In the genomic region with DNA sequence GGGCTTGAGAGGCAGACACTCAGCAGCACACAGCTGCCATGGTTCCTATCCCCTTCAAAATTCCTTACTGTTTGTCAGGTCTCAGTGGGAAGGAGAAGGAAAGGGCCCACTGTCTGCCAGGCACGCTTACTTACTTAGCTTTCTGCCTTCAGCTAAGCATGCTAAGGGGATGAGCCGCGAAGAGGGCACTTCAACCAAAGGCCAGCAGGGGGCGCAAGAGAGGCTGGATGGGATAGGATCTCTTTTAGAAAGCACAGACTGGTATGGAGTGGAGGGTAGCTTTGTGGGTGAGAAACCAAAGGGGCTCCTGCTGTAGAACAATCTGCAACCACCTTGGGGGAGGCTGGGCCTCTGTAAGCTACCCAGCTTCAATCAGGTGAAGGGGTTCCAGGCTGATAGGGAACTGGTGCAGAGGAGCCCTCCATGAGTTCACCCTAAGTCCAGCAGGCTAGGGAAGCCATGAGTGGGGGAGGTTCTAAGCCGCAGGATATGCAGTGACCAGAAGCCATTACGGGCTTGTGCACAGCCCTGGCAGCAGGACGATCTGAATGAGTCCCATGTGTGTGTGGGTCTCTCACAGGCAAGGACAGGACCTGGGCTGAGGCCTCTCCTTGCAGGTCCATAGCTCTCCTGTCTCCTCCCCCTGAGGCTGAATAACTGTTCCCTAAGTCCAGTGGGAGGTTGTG, we compare ENCODE assay signal across 8 mouse cellular contexts. TPM values are rescaled to one million over a fixed set of nuclear protein-coding genes. Genes with fewer than 3 reads are reported as not detected.
DNase-seq lines count a peak whose midpoint lies in the region; ATAC-seq and TF ChIP-seq lines count a peak whose summit lies in the region.

No protein-coding gene starts in this region.

- DNase-seq in heart, postnatal 36 days, result peak; percentile 82 to 92
- peak; percentile 39 for DNase-seq in large intestine, adult 2 months (ENCODE audit: low read depth, low spot score)
- peak; percentile 69 for DNase-seq in ovary, postnatal 10 days (ENCODE audit: low spot score)
- peak; percentile 83 to 94 for DNase-seq in thymus, postnatal 10 days (ENCODE audit: low spot score in 2 of 2)

- H3K9ac ChIP-seq in ES-Bruce4 (ENCODE audit: low read depth, poor library complexity, severe bottlenecking), result no peak overlapping the region
- H3K9ac ChIP-seq in lung, embryonic 15.5 days, result no peak overlapping the region

- no peaks in the 10 kb centered on the region for H3K4me1 ChIP-seq in ES-Bruce4 (ENCODE audit: control insufficient read depth, insufficient read depth, low read length)
- H3K4me1 ChIP-seq in bone marrow macrophage, adult 2 months (ENCODE audit: control insufficient read depth, insufficient read depth, low read length), result no peaks in the 10 kb centered on the region
- H3K4me1 ChIP-seq in embryonic fibroblast, embryonic 13.5 days (ENCODE audit: control insufficient read depth, insufficient read depth, low read length), result no peaks in the 10 kb centered on the region
- H3K4me1 ChIP-seq in lung, embryonic 15.5 days, result 0 out of 2 replicates have a peak, but pooled peaks cover 3% of the 10 kb centered on the region

- H3K27me3 ChIP-seq in ES-Bruce4 (ENCODE audit: control insufficient read depth, insufficient read depth, low read length, poor library complexity, severe bottlenecking), result no peaks in the 10 kb centered on the region
- H3K27me3 ChIP-seq in lung, embryonic 15.5 days, result no peaks in the 10 kb centered on the region

- H3K4me2 ChIP-seq in lung, embryonic 15.5 days, result no peak overlapping the region

- WGBS in large intestine, adult 2 months, result 28% methylated on average over 7 of the region's 7 CpGs
- 35% methylated on average over 7 of the region's 7 CpGs for WGBS in lung, embryonic 15.5 days

- TF ChIP-seq POLR2A in ES-Bruce4 (IDR thresholded peaks at IDR 0.05; ENCODE audit: insufficient read depth, low read length), result no peak
- no peak for TF ChIP-seq POLR2A in bone marrow macrophage, adult 2 months (IDR thresholded peaks at IDR 0.05; ENCODE audit: borderline replicate concordance, low read depth, low read length)
- no peak for TF ChIP-seq POLR2A in embryonic fibroblast, embryonic 13.5 days (IDR thresholded peaks at IDR 0.05; ENCODE audit: low read depth, low read length)

- no peak for TF ChIP-seq EP300 in ES-Bruce4 (IDR thresholded peaks at IDR 0.05; ENCODE audit: insufficient read depth, low read depth, low read length)

- peak; percentile 98 for TF ChIP-seq CTCF in ES-Bruce4 (IDR thresholded peaks at IDR 0.05; ENCODE audit: low read depth, low read length)
- peak; percentile 97 for TF ChIP-seq CTCF in bone marrow macrophage, adult 2 months (IDR thresholded peaks at IDR 0.05; ENCODE audit: low read depth, low read length)
- peak; percentile 61 for TF ChIP-seq CTCF in embryonic fibroblast, embryonic 13.5 days (IDR thresholded peaks at IDR 0.05; ENCODE audit: borderline replicate concordance, insufficient read depth, low read length)

- H3K9me3 ChIP-seq in ES-Bruce4 (replicated peaks; ENCODE audit: control insufficient read depth, insufficient read depth, low read length, poor library complexity, severe bottlenecking), result no peaks in the 10 kb centered on the region
- no peaks in the 10 kb centered on the region for H3K9me3 ChIP-seq in lung, embryonic 15.5 days

- no peaks in the 10 kb centered on the region for H3K36me3 ChIP-seq in ES-Bruce4 (ENCODE audit: control insufficient read depth, insufficient read depth, low read length, poor library complexity, severe bottlenecking)
- no peaks in the 10 kb centered on the region for H3K36me3 ChIP-seq in lung, embryonic 15.5 days

- H3K27ac ChIP-seq in ES-Bruce4 (ENCODE audit: insufficient read depth, low read length), result no peak overlapping the region
- no peak overlapping the region for H3K27ac ChIP-seq in bone marrow macrophage, adult 2 months (ENCODE audit: insufficient read depth, low read depth, low read length)
- no peak overlapping the region for H3K27ac ChIP-seq in embryonic fibroblast, embryonic 13.5 days (ENCODE audit: insufficient read depth, low read length)
- no peak overlapping the region for H3K27ac ChIP-seq in lung, embryonic 15.5 days

- intact Hi-C loops in heart, postnatal 36 days (cut with DNase I), result loop anchor here (2.0 kb wide), 2 partner anchors 54 to 64 kb away; no protein-coding TSS in a partner anchor

- no peak overlapping the region for H3K4me3 ChIP-seq in ES-Bruce4 (ENCODE audit: low read depth, low read length)
- H3K4me3 ChIP-seq in bone marrow macrophage, adult 2 months (ENCODE audit: insufficient read depth, low read length), result no peak overlapping the region
- H3K4me3 ChIP-seq in embryonic fibroblast, embryonic 13.5 days (ENCODE audit: insufficient read depth, low read length), result no peak overlapping the region
- H3K4me3 ChIP-seq in lung, embryonic 15.5 days, result no peak overlapping the region

- 0 out of 2 replicates have a peak, but pooled peaks have one; percentile 20 for ATAC-seq in lung, embryonic 15.5 days (ENCODE audit: borderline replicate concordance, extremely low read depth, low FRiP score, low TSS enrichment)

RNA-seq across cellular contexts. Expression of gene Angpt4, which starts 19.5 kb away (rescaled TPM):
- polyA plus RNA-seq in ES-Bruce4 (2011; ENCODE audit: insufficient read depth, insufficient read length, low read depth, missing spikeins), result 0.25 TPM in 1 of 2 replicates, not detected in the other
- not detected in 2 replicates for polyA plus RNA-seq in bone marrow macrophage, adult 2 months (2012; ENCODE audit: insufficient read depth, insufficient read length, missing spikeins)
- 2.1 and 4.8 TPM in 2 replicates for polyA plus RNA-seq in embryonic fibroblast, embryonic 13.5 days (2011; ENCODE audit: insufficient read length, low read depth, missing spikeins)
- under 1 TPM; 0.19 to 0.22 TPM for total RNA-seq in heart, postnatal 36 days (2021)
- polyA plus RNA-seq in large intestine, adult 2 months (2012; rRNA removed), result 0.32 and 0.49 TPM in 2 replicates
- polyA plus RNA-seq in lung, embryonic 15.5 days (2015; fragmentation: Nextera tagmentation; extraction: Ambion mirVana), result 0.43 and 0.62 TPM in 2 replicates

RNA-seq across cellular contexts. Expression of gene Fam110a, which starts 49.5 kb away (rescaled TPM):
- 13.6 and 14.4 TPM in 2 replicates for polyA plus RNA-seq in ES-Bruce4 (2011; ENCODE audit: insufficient read depth, insufficient read length, low read depth, missing spikeins)
- 19.9 and 20.5 TPM in 2 replicates for polyA plus RNA-seq in bone marrow macrophage, adult 2 months (2012; ENCODE audit: insufficient read depth, insufficient read length, missing spikeins)
- polyA plus RNA-seq in embryonic fibroblast, embryonic 13.5 days (2011; ENCODE audit: insufficient read length, low read depth, missing spikeins), result 9.7 and 13.4 TPM in 2 replicates
- 1 to 10 TPM; 3.4 to 5.7 TPM for total RNA-seq in heart, postnatal 36 days (2021)
- 12.3 and 16.3 TPM in 2 replicates for polyA plus RNA-seq in large intestine, adult 2 months (2012; rRNA removed)
- 32.5 and 34.1 TPM in 2 replicates for polyA plus RNA-seq in lung, embryonic 15.5 days (2015; fragmentation: Nextera tagmentation; extraction: Ambion mirVana)
